Mouse (Mus musculus) kidney, embryonic 16.5 days (tissue): Measurements from ENCODE around the gene Cdh5. TPM values are rescaled to one million over a fixed set of nuclear protein-coding genes. Genes with fewer than 3 reads are reported as not detected.
"Not testable (repeated sequence)": the region's sequence is repeated elsewhere in the genome, so short reads cannot be mapped to it uniquely, and the experiment has no call there.

Experiments used
- ATAC-seq: fragments of 200-750 bp; cut with Nextera tagmentation; 2 replicates; pipeline ENCODE4 v1.8.0; 2017; ENCODE audit warnings: moderate TSS enrichment; ENCODE audit not compliant: low FRiP score, low TSS enrichment
- H3K27ac ChIP-seq: fragments of 300-500 bp; sonication (generic); 2 replicates; pipeline ENCODE4 v1.5.1; 2014; ENCODE audit warnings: low read length
- H3K27me3 ChIP-seq: fragments of 300-500 bp; sonication (generic); 2 replicates; pipeline ENCODE4 v1.6.1; 2014; ENCODE audit warnings: low read length, control low read depth, mixed read lengths; ENCODE audit not compliant: insufficient read depth
- H3K36me3 ChIP-seq: fragments of 300-500 bp; sonication (generic); 2 replicates; pipeline ENCODE4 v1.6.1; 2014; ENCODE audit warnings: low read length, control low read depth, mixed read lengths; ENCODE audit not compliant: insufficient read depth
- H3K4me1 ChIP-seq: fragments of 300-500 bp; sonication (generic); 2 replicates; pipeline ENCODE4 v1.6.1; 2014; ENCODE audit warnings: low read length, control low read depth, mixed read lengths; ENCODE audit not compliant: insufficient read depth
- H3K4me2 ChIP-seq: fragments of 300-500 bp; sonication (generic); replicated peaks from 2 replicates; pipeline ENCODE4 v1.6.1; 2014; ENCODE audit warnings: low read depth, low read length
- H3K4me3 ChIP-seq: fragments of 300-500 bp; sonication (generic); 2 replicates; pipeline ENCODE4 v1.5.1; 2014; ENCODE audit warnings: mild to moderate bottlenecking, low read length
- H3K9ac ChIP-seq: fragments of 300-500 bp; sonication (generic); replicated peaks from 2 replicates; pipeline ENCODE4 v1.6.1; 2014; ENCODE audit warnings: low read length
- H3K9me3 ChIP-seq: fragments of 300-500 bp; sonication (generic); 2 replicates; pipeline ENCODE4 v1.6.1; 2016; ENCODE audit warnings: low read length, control low read depth
- WGBS: fragments of 180-500 bp; shearing (Covaris S2); extraction: QIAGEN DNeasy Blood & Tissue Kit; methylation state at CpG from one replicate; pipeline ENCODE4 v1.1.7; 2014; 5-methylcytosine and 5-hydroxymethylcytosine counted together
- polyA plus RNA-seq: library from polyadenylated mRNA; unstranded; fragments of >200 nt; fragmentation: Nextera tagmentation; extraction: Ambion mirVana; gene quantifications from 2 replicates; pipeline ENCODE4 v1.2.1, GENCODE M21; 2015

Gene Cdh5
- polyA plus RNA-seq, 1 experiment from 2014 or later: 38.1 TPM

GRCm38 (mm10) chr8:104070201-104070865, 31.1 kb upstream of the Cdh5 start:
- not testable (repeated sequence) for H3K36me3 ChIP-seq, H3K27me3 ChIP-seq, H3K9ac ChIP-seq, H3K4me2 ChIP-seq, H3K27ac ChIP-seq, H3K4me3 ChIP-seq, ATAC-seq, H3K9me3 ChIP-seq, H3K4me1 ChIP-seq
- WGBS: 66% methylated on average over 6 of the region's 9 CpGs

- Histone ChIP-seq H3K27ac (no peak overlapping the region), H3K4me3 (no peak overlapping the region), H3K4me1 (no peaks in the 10 kb centered on the region), H3K27me3 (no peaks in the 10 kb centered on the region), H3K36me3 (no peaks in the 10 kb centered on the region), H3K9me3 (no peaks in the 10 kb centered on the region), H3K4me2 (no peak overlapping the region), H3K9ac (no peak overlapping the region)
- ATAC-seq: no peak
- WGBS: 89% methylated on average over 10 of the region's 10 CpGs
Observed at GRCm38 (mm10) chr8:104070949-104071348, 30.5 kb upstream of the Cdh5 start.

- Histone ChIP-seq H3K4me3 (no peak overlapping the region), H3K9me3 (no peaks in the 10 kb centered on the region), H3K9ac (no peak overlapping the region), H3K27ac (no peak overlapping the region), H3K4me2 (no peak overlapping the region), H3K36me3 (no peaks in the 10 kb centered on the region), H3K27me3 (no peaks in the 10 kb centered on the region), H3K4me1 (no peaks in the 10 kb centered on the region)
- ATAC-seq: no peak
- 93% methylated on average over 6 of the region's 6 CpGs for WGBS
Observed at GRCm38 (mm10) chr8:104075079-104075478, 26.3 kb upstream of the Cdh5 start.

GRCm38 (mm10) chr8:104076541-104077412, 24.6 kb upstream of the Cdh5 start:
- no peaks in the 10 kb centered on the region for H3K4me1 ChIP-seq
- no peaks in the 10 kb centered on the region for H3K36me3 ChIP-seq
- H3K9me3 ChIP-seq: no peaks in the 10 kb centered on the region
- peak overlapping the region; percentile 13; the same call in 1 of the 2 replicates for H3K4me2 ChIP-seq
- no peak overlapping the region for H3K4me3 ChIP-seq
- no peak for ATAC-seq
- H3K9ac ChIP-seq: no peak overlapping the region
- no peak overlapping the region for H3K27ac ChIP-seq
- H3K27me3 ChIP-seq: no peaks in the 10 kb centered on the region
- WGBS: 24% methylated on average over 8 of the region's 8 CpGs

- Histone ChIP-seq H3K4me2 (no peak overlapping the region), H3K36me3 (no peaks in the 10 kb centered on the region), H3K4me1 (no peaks in the 10 kb centered on the region), H3K9me3 (no peaks in the 10 kb centered on the region), H3K4me3 (no peak overlapping the region), H3K27me3 (no peaks in the 10 kb centered on the region), H3K27ac (no peak overlapping the region), H3K9ac (no peak overlapping the region)
- 51% methylated on average over 7 of the region's 7 CpGs for WGBS
- no peak for ATAC-seq
Observed at GRCm38 (mm10) chr8:104078091-104078490, 23.3 kb upstream of the Cdh5 start.

GRCm38 (mm10) chr8:104085281-104085680, 16.1 kb upstream of the Cdh5 start:
- no peak overlapping the region for H3K27ac ChIP-seq
- no peak overlapping the region for H3K4me2 ChIP-seq
- H3K9me3 ChIP-seq: no peaks in the 10 kb centered on the region
- no peak overlapping the region for H3K9ac ChIP-seq
- H3K36me3 ChIP-seq: no peaks in the 10 kb centered on the region
- WGBS: 78% methylated on average over 10 of the region's 10 CpGs
- H3K4me3 ChIP-seq: no peak overlapping the region
- ATAC-seq: no peak
- no peaks in the 10 kb centered on the region for H3K27me3 ChIP-seq
- H3K4me1 ChIP-seq: no peaks in the 10 kb centered on the region

- no peaks in the 10 kb centered on the region for H3K36me3 ChIP-seq
- no peaks in the 10 kb centered on the region for H3K9me3 ChIP-seq
- H3K27ac ChIP-seq: no peak overlapping the region
- H3K27me3 ChIP-seq: no peaks in the 10 kb centered on the region
- H3K4me2 ChIP-seq: no peak overlapping the region
- H3K9ac ChIP-seq: no peak overlapping the region
- no peak for ATAC-seq
- WGBS: 86% methylated on average over 2 of the region's 2 CpGs
- H3K4me1 ChIP-seq: no peaks in the 10 kb centered on the region
- H3K4me3 ChIP-seq: no peak overlapping the region
Observed at GRCm38 (mm10) chr8:104086615-104087014, 14.8 kb upstream of the Cdh5 start.

GRCm38 (mm10) chr8:104087091-104087490, 14.3 kb upstream of the Cdh5 start:
- H3K27ac ChIP-seq: no peak overlapping the region
- no peak for ATAC-seq
- H3K4me3 ChIP-seq: no peak overlapping the region
- no peaks in the 10 kb centered on the region for H3K27me3 ChIP-seq
- no peak overlapping the region for H3K4me2 ChIP-seq
- H3K4me1 ChIP-seq: peaks cover 5% of the 10 kb centered on the region; the same call in 1 of the 2 replicates
- no peak overlapping the region for H3K9ac ChIP-seq
- no peaks in the 10 kb centered on the region for H3K36me3 ChIP-seq
- no peaks in the 10 kb centered on the region for H3K9me3 ChIP-seq
- 44% methylated on average over 1 of the region's 1 CpGs for WGBS

GRCm38 (mm10) chr8:104087878-104088277, 13.5 kb upstream of the Cdh5 start:
- not testable (repeated sequence) for H3K4me3 ChIP-seq, H3K4me1 ChIP-seq, H3K9me3 ChIP-seq, ATAC-seq, H3K36me3 ChIP-seq, H3K4me2 ChIP-seq, H3K9ac ChIP-seq, H3K27ac ChIP-seq, H3K27me3 ChIP-seq

- H3K4me1 ChIP-seq: peaks cover 6% of the 10 kb centered on the region; the same call in 1 of the 2 replicates
- no peak overlapping the region for H3K4me3 ChIP-seq
- H3K9ac ChIP-seq: no peak overlapping the region
- no peak overlapping the region for H3K27ac ChIP-seq
- H3K36me3 ChIP-seq: no peaks in the 10 kb centered on the region
- H3K27me3 ChIP-seq: no peaks in the 10 kb centered on the region
- WGBS: 84% methylated on average over 3 of the region's 3 CpGs
- H3K9me3 ChIP-seq: no peaks in the 10 kb centered on the region
- ATAC-seq: no peak
- H3K4me2 ChIP-seq: no peak overlapping the region
Observed at GRCm38 (mm10) chr8:104088881-104089280, 12.5 kb upstream of the Cdh5 start.
